Mouse (Mus musculus) lung, adult 10 weeks (tissue): ENCODE data around the gene Gm29564. TPM values are rescaled to one million over a fixed set of nuclear protein-coding genes. Genes with fewer than 3 reads are reported as not detected.

Source experiments
- polyA plus RNA-seq: library from polyadenylated mRNA; stranded (reverse); fragments of 350-450 nt; fragmentation: Illumina TruSeq; extraction: RNeasy Lipid Tissue Mini Kit (QIAGEN cat#74804); gene quantifications from one replicate; pipeline ENCODE4 v1.2.3, GENCODE M21; 2014; ENCODE audit warnings: low read depth, low replicate concordance; ENCODE audit not compliant: insufficient read depth

The Gm29564 gene
- not detected for polyA plus RNA-seq

DNA sequence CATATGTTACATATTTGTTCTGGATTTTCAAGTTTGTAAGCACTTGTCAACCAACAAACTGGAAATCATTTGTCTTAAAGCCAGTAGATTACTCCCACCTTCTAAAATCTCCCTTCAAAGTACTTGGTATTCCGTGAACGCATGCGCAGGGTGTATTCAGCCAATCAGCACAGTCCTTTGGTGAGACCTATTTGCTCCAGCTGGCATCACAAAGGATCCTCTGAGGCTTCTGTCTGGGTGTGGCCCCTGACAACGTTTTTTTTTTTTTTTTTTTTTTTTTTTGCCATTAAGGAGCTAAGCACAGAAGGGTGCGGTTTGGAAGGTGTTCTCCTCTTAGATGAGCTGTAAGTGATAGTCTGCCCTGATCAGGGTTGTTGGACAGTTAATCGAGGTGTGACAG is at the start of gene Gm29564:
TSS of gene Gm29564 (plus strand) at position 301 of the 400 bp plus-strand sequence.

Other genes starting within 250 kb of the Gm29564 start
- not detected for gene Gm20867, start 249.8 kb upstream of the Gm29564 start, polyA plus RNA-seq